Mouse (Mus musculus) limb, embryonic 14.5 days (tissue): ENCODE data around the gene Ift81. TPM values are rescaled to one million over a fixed set of nuclear protein-coding genes. Genes with fewer than 3 reads are reported as not detected.

Experiments used
- ATAC-seq: fragments of 200-750 bp; cut with Nextera tagmentation; 2 replicates; pipeline ENCODE4 v1.8.0; 2017; ENCODE audit warnings: low read depth, moderate number of reproducible peaks, moderate TSS enrichment; ENCODE audit not compliant: low FRiP score
- DNase-seq: peaks from one replicate; pipeline ENCODE4 v3.0.0-alpha.2; 2015; ENCODE audit warnings: low spot score
- H3K27ac ChIP-seq: fragments of 300-500 bp; sonication (generic); replicated peaks from 2 replicates; pipeline ENCODE4 v1.5.1; 2014; ENCODE audit warnings: low read depth, mild to moderate bottlenecking, low read length, moderate library complexity, mixed read lengths
- H3K27me3 ChIP-seq: fragments of 300-500 bp; sonication (generic); 2 replicates; pipeline ENCODE4 v1.6.1; 2014; ENCODE audit warnings: low read length, mixed read lengths; ENCODE audit not compliant: control insufficient read depth, insufficient read depth
- H3K36me3 ChIP-seq: fragments of 300-500 bp; sonication (generic); 2 replicates; pipeline ENCODE4 v1.6.1; 2014; ENCODE audit warnings: mild to moderate bottlenecking, low read length, moderate library complexity, mixed read lengths; ENCODE audit not compliant: control insufficient read depth, insufficient read depth
- H3K4me1 ChIP-seq: fragments of 300-500 bp; sonication (generic); 2 replicates; pipeline ENCODE4 v1.6.1; 2014; ENCODE audit warnings: antibody characterized with exemption, low read length, mixed read lengths; ENCODE audit not compliant: control insufficient read depth, insufficient read depth
- H3K4me2 ChIP-seq: fragments of 300-500 bp; sonication (generic); replicated peaks from 2 replicates; pipeline ENCODE4 v1.6.1; 2014; ENCODE audit warnings: low read depth, mild to moderate bottlenecking, low read length, moderate library complexity; ENCODE audit not compliant: severe bottlenecking
- H3K4me3 ChIP-seq: fragments of 300-500 bp; sonication (generic); replicated peaks from 2 replicates; pipeline ENCODE4 v1.5.1; 2014; ENCODE audit warnings: low read length
- H3K9ac ChIP-seq: fragments of 300-500 bp; sonication (generic); 2 replicates; pipeline ENCODE4 v1.6.1; 2014; ENCODE audit warnings: mild to moderate bottlenecking, low read depth, low read length, moderate library complexity; ENCODE audit not compliant: severe bottlenecking
- H3K9me3 ChIP-seq: fragments of 300-500 bp; sonication (generic); 2 replicates; pipeline ENCODE4 v1.6.1; 2016; ENCODE audit warnings: low read length; ENCODE audit not compliant: control insufficient read depth
- POLR2A ChIP-seq: fragments of 200-500 bp; IDR thresholded peaks from 2 replicates; pipeline ENCODE4 v1.8.0; 2012; ENCODE audit warnings: inconsistent platforms, mild to moderate bottlenecking, moderate library complexity, borderline replicate concordance; ENCODE audit not compliant: insufficient read depth, insufficient read length; ENCODE audit errors: extremely low read depth
- WGBS: fragments of 180-500 bp; shearing (Covaris S2); extraction: QIAGEN DNeasy Blood & Tissue Kit; methylation state at CpG from one replicate; pipeline ENCODE4 v1.1.7; 2014; 5-methylcytosine and 5-hydroxymethylcytosine counted together
- polyA plus RNA-seq, 2 experiments: library from polyadenylated mRNA; depleted of rRNA in 1 of 2; stranded (reverse) in 1 of 2; unstranded in 1 of 2; fragments of >200 nt; fragmentation: Nextera tagmentation in 1 of 2; extraction: Ambion mirVana in 1 of 2; gene quantifications; 2 replicates each; pipeline versions ENCODE4 v1.2.1 to v1.2.3; 2012 to 2014

Gene Ift81
- polyA plus RNA-seq, 2 experiments = 17.2 to 32.7 TPM

GRCm38 (mm10) chr5:122595470-122595869 lies 18.8 kb downstream of the Ift81 start:
- Histone ChIP-seq H3K4me2 (no peak overlapping the region), H3K36me3 (peaks cover 58% of the 10 kb centered on the region), H3K27ac (no peak overlapping the region), H3K4me3 (no peak overlapping the region), H3K27me3 (no peaks in the 10 kb centered on the region), H3K9me3 (no peaks in the 10 kb centered on the region), H3K9ac (no peak overlapping the region), H3K4me1 (no peaks in the 10 kb centered on the region)
- ATAC-seq = no peak
- no peak for TF ChIP-seq POLR2A
- DNase-seq = no peak
- WGBS = 72% methylated on average over 4 of the region's 4 CpGs

GRCm38 (mm10) chr5:122589891-122590290 lies 24.4 kb downstream of the Ift81 start:
- no peak overlapping the region for H3K4me3 ChIP-seq
- no peaks in the 10 kb centered on the region for H3K27me3 ChIP-seq
- ATAC-seq (no peak), DNase-seq (no peak)
- 76% methylated on average over 4 of the region's 4 CpGs for WGBS
- no peak overlapping the region for H3K4me2 ChIP-seq
- no peak overlapping the region for H3K9ac ChIP-seq
- H3K4me1 ChIP-seq = no peaks in the 10 kb centered on the region
- H3K9me3 ChIP-seq = no peaks in the 10 kb centered on the region
- TF ChIP-seq POLR2A = no peak
- H3K36me3 ChIP-seq = peaks cover 38% of the 10 kb centered on the region
- H3K27ac ChIP-seq = no peak overlapping the region

- no peak overlapping the region for H3K27ac ChIP-seq
- no peak for TF ChIP-seq POLR2A
- H3K36me3 ChIP-seq = peaks cover 29% of the 10 kb centered on the region
- H3K4me2 ChIP-seq = no peak overlapping the region
- ATAC-seq = no peak
- no peaks in the 10 kb centered on the region; the same call in 1 of the 2 replicates for H3K4me1 ChIP-seq
- no peaks in the 10 kb centered on the region for H3K9me3 ChIP-seq
- H3K4me3 ChIP-seq = no peak overlapping the region
- H3K9ac ChIP-seq = no peak overlapping the region
- H3K27me3 ChIP-seq = no peaks in the 10 kb centered on the region
- no peak for DNase-seq
- 86% methylated on average over 9 of the region's 9 CpGs for WGBS
Measured at GRCm38 (mm10) chr5:122585546-122585945, 28.8 kb downstream of the Ift81 start.

- TF ChIP-seq POLR2A = no peak
- H3K27me3 ChIP-seq = no peaks in the 10 kb centered on the region
- H3K4me2 ChIP-seq = no peak overlapping the region
- no peaks in the 10 kb centered on the region; the same call in 1 of the 2 replicates for H3K4me1 ChIP-seq
- peaks cover 32% of the 10 kb centered on the region for H3K36me3 ChIP-seq
- H3K27ac ChIP-seq = no peak overlapping the region
- 85% methylated on average over 5 of the region's 5 CpGs for WGBS
- no peak for DNase-seq
- no peak overlapping the region for H3K4me3 ChIP-seq
- no peak overlapping the region for H3K9ac ChIP-seq
- no peak for ATAC-seq
- H3K9me3 ChIP-seq = no peaks in the 10 kb centered on the region
Measured at GRCm38 (mm10) chr5:122584093-122584492, 30.2 kb downstream of the Ift81 start.

- Histone ChIP-seq H3K9ac (no peak overlapping the region), H3K4me1 (no peaks in the 10 kb centered on the region), H3K9me3 (no peaks in the 10 kb centered on the region), H3K27me3 (no peaks in the 10 kb centered on the region), H3K27ac (no peak overlapping the region), H3K4me3 (no peak overlapping the region), H3K4me2 (no peak overlapping the region), H3K36me3 (peaks cover 34% of the 10 kb centered on the region)
- DNase-seq (peak; percentile 16), ATAC-seq (no peak)
- 61% methylated on average over 7 of the region's 7 CpGs for WGBS
- TF ChIP-seq POLR2A = no peak
Measured at GRCm38 (mm10) chr5:122576683-122577329, 37.5 kb downstream of the Ift81 start.

GRCm38 (mm10) chr5:122572001-122572400 lies 42.3 kb downstream of the Ift81 start:
- no peak overlapping the region for H3K27ac ChIP-seq
- no peak overlapping the region for H3K4me2 ChIP-seq
- H3K4me3 ChIP-seq = no peak overlapping the region
- no peaks in the 10 kb centered on the region for H3K4me1 ChIP-seq
- H3K27me3 ChIP-seq = no peaks in the 10 kb centered on the region
- no peak overlapping the region for H3K9ac ChIP-seq
- peaks cover 14% of the 10 kb centered on the region for H3K36me3 ChIP-seq
- TF ChIP-seq POLR2A = no peak
- 72% methylated on average over 5 of the region's 5 CpGs for WGBS
- no peak for ATAC-seq
- no peak for DNase-seq
- no peaks in the 10 kb centered on the region for H3K9me3 ChIP-seq
